Mouse (Mus musculus) spleen, adult 2 months (tissue): ENCODE data around the gene Ptprq.

Experiments
- CTCF ChIP-seq: fragments of 200-500 bp; IDR thresholded peaks from 2 replicates; pipeline ENCODE4 v1.5.1; 2011; ENCODE audit warnings: mild to moderate bottlenecking, inconsistent platforms; ENCODE audit not compliant: insufficient read depth, insufficient read length, insufficient replicate concordance; ENCODE audit errors: extremely low read depth
- POLR2A ChIP-seq: fragments of 200-500 bp; IDR thresholded peaks from 2 replicates; pipeline ENCODE4 v1.6.1; 2011; ENCODE audit warnings: low read depth, low read length, inconsistent platforms

DNA sequence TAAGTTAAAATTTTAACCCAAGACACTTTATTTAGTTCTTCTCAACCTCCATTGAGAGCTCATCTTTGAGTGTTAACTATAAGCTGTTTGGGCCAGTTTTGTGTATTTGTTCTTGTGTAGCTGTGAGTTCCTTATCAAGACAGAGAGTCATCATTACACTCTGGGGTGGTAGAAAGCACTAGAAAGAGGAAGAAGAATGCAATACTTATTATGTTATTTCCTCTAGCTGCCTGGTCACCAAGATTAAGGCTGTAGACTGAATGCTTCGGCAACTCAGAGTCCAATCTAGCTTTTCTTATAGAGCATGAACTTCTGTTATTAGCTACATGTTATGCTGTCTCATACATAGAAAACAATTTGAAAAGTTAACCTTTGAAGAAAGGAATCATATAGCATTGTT is 223.4 kb downstream of the Ptprq start:
- TF ChIP-seq CTCF: no peak
- TF ChIP-seq POLR2A: no peak
